Mouse (Mus musculus) neutrophil, adult 5-6 weeks (primary cell): ENCODE results near the gene Ptprr. TPM values are rescaled to one million over a fixed set of nuclear protein-coding genes. Genes with fewer than 3 reads are reported as not detected.
A peak's percentile ranks its signal among the peaks of the same experiment; 100 is the strongest.

Source experiments
- ATAC-seq: fragments of 151-379, 151-347 bp; 2 replicates; pipeline ENCODE4 v1.8.0; 2017; ENCODE audit warnings: mild to moderate bottlenecking, moderate TSS enrichment; ENCODE audit not compliant: insufficient number of reproducible peaks, poor library complexity, low FRiP score, severe bottlenecking; ENCODE audit errors: extremely low read depth
- total RNA-seq: library from RNA; stranded (forward); fragments of 200-1000 nt; gene quantifications from 2 replicates; pipeline ENCODE4 v1.2.3, GENCODE M21; 2017

Gene Ptprr
- total RNA-seq, 1 experiment from 2014 or later, result not detected

DNA sequence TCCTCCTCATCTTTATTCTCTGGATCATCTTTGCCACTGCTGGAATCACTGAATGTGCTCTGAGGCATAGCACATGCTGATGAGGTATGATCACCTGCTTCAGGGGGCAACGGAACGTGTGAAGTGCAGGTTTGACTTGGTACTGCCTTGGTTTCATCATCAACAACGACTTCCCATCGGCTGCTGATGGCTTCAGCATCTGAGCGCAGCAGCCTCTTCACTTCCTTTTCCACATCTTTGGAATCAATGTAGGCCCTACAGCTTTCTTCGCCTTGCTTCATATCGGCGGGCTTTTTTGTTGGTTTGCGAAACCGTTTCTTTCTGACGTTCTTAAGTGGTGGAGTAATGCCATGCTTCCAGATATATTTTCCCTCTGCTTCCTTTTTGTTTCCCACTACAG lies 94.9 kb downstream of the Ptprr start:
- ATAC-seq, result no peak

- no peak for ATAC-seq
Observed at GRCm38 (mm10) chr10:116113867-116114474, 96.0 kb downstream of the Ptprr start, which contains the start of gene 4933416C03Rik. 4933416C03Rik (minus strand) TSS chr10:116113917.

GRCm38 (mm10) chr10:116115881-116116677 lies 98.1 kb downstream of the Ptprr start:
- no peak for ATAC-seq

GRCm38 (mm10) chr10:116117060-116117459 lies 99.0 kb downstream of the Ptprr start:
- ATAC-seq, result no peak

GRCm38 (mm10) chr10:116121463-116121862 lies 103.5 kb downstream of the Ptprr start:
- ATAC-seq, result no peak

GRCm38 (mm10) chr10:116123808-116124207 lies 105.8 kb downstream of the Ptprr start:
- no peak for ATAC-seq

DNA sequence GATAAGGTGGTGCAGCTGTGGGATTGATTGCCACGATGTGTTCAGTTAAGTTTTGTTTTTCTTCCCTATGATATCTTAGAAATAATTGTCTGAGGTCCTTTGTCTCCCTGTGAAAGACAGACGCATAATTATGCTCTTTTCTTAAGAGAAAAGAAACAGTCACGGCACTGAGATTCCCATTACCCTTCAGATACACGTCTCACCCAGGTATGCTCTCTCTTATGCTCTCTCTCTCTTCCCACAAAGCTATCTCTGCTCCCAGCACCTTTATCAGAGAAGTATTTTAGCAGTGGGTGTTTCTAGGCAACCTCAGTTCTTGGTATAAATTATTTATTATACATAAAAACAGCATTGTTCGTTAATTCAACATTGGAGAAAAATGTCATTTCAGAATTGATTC lies 107.4 kb downstream of the Ptprr start:
- ATAC-seq, result no peak

DNA sequence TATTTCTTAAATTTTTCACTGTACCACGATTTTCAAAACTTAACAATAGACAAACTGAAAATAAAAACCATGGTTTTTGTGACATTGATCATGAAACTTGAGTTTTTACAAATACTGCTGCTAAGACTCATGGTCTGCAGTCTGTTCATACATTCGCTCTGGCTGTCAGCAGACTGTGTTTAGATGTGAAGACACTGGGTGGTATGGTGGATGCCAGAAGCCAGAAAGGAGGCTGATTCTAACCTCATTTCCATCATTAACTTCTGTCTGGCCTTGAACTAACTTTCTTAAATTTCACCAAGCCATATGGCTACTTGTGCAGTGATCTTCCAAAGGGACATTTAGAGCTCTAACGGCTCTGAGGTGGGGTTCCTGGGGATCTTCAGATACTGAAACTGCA lies 112.4 kb downstream of the Ptprr start:
- no peak for ATAC-seq

- no peak for ATAC-seq
Observed at GRCm38 (mm10) chr10:116131223-116131622, 113.2 kb downstream of the Ptprr start.

GRCm38 (mm10) chr10:116132233-116132632 lies 114.2 kb downstream of the Ptprr start:
- no peak for ATAC-seq

DNA sequence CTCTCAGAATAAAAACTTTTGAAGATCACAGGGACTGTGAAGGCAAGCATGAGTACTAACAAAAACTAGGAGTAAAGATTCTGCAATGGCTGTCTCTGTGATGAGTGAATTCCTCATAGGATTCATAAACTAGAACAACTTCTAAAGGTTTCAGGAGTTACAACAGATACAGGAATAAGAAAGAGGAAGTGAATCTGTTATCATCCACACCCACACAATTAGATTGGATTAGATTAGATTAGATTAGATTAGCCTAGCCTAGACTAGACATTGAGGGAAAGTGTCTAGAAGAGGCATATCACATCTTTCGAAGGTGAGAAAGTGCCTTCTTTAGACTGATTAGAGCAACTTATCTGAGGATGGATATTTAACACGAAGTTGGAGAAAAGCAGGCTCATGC lies 117.2 kb downstream of the Ptprr start:
- ATAC-seq, result no peak

DNA sequence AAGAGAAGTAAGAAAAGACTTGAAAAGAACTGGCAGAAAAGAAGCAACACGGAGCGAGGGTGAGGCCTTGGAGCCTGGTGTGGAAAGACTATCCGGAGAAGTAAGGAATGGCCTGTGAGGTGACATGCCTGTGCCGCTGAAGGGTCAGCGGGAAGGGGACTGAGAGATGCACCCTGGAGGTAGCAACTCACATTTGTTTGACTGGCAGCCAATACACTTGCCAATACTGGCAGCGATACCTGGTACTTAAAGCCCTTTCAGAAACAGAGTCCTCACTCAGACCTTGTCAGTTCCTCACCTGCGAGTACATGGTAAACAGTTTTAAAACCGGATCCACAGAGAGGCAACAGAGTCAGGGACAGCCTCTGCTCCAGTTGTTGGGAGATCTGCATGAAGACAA lies 122.2 kb downstream of the Ptprr start:
- no peak for ATAC-seq

- no peak for ATAC-seq
Observed at GRCm38 (mm10) chr10:116143684-116144083, 125.7 kb downstream of the Ptprr start.

DNA sequence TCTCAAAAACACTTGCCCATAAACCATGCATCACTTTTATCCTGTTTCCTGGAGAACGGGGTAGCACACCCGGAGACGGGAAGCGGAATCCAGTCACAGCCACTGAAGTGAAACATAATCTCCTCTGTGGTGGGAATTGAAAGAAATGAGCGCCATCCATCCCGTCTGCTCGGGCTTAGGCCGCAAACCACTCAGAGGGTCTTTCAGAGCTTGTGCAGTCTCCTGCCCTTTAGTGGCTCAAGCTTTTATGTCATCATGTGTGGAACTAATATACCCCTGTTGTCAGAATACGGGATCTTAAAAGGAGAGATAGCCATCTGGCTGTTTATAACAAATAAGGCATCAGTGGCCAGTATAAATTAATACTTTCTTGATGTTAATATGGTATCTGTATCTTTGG lies 128.1 kb downstream of the Ptprr start:
- ATAC-seq, result no peak

GRCm38 (mm10) chr10:116154707-116155106 lies 136.7 kb downstream of the Ptprr start:
- no peak for ATAC-seq

- peak; percentile 98 for ATAC-seq
Observed at GRCm38 (mm10) chr10:116156699-116157098, 138.7 kb downstream of the Ptprr start.

DNA sequence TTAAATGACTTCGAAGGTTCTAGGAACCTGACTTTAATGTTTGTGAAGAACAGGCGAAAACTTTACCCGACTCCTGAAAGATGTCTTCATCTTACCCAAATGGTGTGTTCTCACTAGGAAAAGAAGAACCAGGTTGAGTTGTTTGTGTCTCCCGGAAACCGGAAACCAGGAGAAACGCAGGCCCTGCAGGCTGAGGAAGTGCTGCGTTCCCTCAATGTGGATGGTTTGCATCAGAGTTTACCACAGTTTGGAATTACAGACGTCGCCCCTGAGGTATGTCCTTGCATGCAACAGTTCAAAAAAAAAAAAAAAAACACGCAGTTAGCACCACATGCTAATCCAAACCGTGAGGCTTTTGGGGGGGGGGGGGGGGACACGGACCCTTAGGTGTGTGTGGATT lies 144.3 kb downstream of the Ptprr start:
- ATAC-seq, result no peak

- ATAC-seq, result no peak
Observed at GRCm38 (mm10) chr10:116175324-116175883, 157.4 kb downstream of the Ptprr start.

DNA sequence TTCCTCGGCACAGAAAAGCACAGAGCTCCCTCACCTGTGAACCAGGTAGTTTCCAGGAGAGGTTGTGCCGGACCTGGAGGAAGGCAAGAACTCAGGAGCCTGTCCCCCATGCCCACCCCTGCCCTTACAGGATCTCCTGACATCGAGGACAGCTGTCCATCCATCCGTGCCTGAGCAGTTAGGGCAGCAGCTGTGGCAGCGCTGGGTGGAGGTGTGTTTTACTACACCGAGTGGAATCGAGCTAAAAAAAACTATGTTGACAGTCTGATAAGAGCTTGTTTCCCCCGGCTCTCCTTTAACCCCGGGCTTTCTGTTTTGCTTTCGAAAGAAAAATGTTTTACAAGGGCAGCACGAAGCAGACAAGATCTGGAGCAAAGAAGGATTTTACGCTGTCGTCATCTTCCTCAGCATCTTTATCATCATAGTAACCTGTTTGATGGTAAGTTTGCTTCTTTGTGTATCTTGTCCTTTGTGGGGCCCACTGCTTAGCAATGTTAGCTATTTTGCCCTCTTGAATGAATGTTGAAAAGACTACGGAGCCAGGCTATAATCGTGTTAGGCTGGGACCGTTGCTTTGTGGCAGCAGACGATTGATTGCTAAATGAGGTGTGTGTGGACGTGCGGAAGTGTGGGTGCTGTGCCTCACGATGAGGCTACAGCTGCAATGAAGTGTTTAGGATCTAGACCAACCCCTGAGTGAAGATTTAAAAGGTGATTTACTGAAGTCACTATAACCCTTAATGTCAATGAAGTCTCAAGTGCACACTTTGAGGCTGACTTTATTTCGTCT lies 159.6 kb downstream of the Ptprr start:
- ATAC-seq, result peak; percentile 49; the same call in 1 of the 2 replicates
